Mouse (Mus musculus) gastrocnemius, postnatal 4 days (tissue): ENCODE results near the gene Fcer1g. TPM values are rescaled to one million over a fixed set of nuclear protein-coding genes. Genes with fewer than 3 reads are reported as not detected.

ENCODE experiments used
- DNase-seq, 2 experiments: peaks; one replicate each; pipeline ENCODE4 v3.0.0; 2021 to 2022; ENCODE audit warnings: low spot score in 2 of 2, mixed read lengths in 2 of 2
- total RNA-seq, 2 experiments: library from RNA; stranded (reverse); gene quantifications; 2 replicates each; pipeline ENCODE4 v1.2.3; 2021

Gene Fcer1g
- total RNA-seq, 2 experiments from 2014 or later = 18.7 to 28.7 TPM

- DNase-seq = no peak
Measured at GRCm38 (mm10) chr1:171189476-171190114, 44.6 kb downstream of the Fcer1g start.

GRCm38 (mm10) chr1:171189046-171189445 lies 45.1 kb downstream of the Fcer1g start:
- no peak for DNase-seq

GRCm38 (mm10) chr1:171187851-171188700 lies 46.1 kb downstream of the Fcer1g start:
- DNase-seq = no peak

- DNase-seq = no peak
Measured at GRCm38 (mm10) chr1:171185655-171186054, 48.5 kb downstream of the Fcer1g start.

- no peak for DNase-seq
Measured at GRCm38 (mm10) chr1:171184314-171184713, 49.9 kb downstream of the Fcer1g start.

- no peak for DNase-seq
Measured at GRCm38 (mm10) chr1:171183620-171184019, 50.5 kb downstream of the Fcer1g start.

GRCm38 (mm10) chr1:171183025-171183424 lies 51.1 kb downstream of the Fcer1g start:
- no peak for DNase-seq

Other genes with a start within 250 kb of the Fcer1g start
- under 1 TPM; 0.37 to 0.62 TPM for gene Fcgr4, start 215.4 kb downstream of the Fcer1g start, total RNA-seq
- gene Fcgr3, start 169.4 kb downstream of the Fcer1g start, total RNA-seq = 10 to 100 TPM; 15.7 to 16.8 TPM
- gene Cfap126, start 120.4 kb downstream of the Fcer1g start, total RNA-seq = 1 to 10 TPM in 1 of 2 experiments, not detected in 1; 1.2 TPM
- 100 to 1,000 TPM; 458 to 496 TPM for gene Sdhc, start 83.8 kb downstream of the Fcer1g start, total RNA-seq
- gene Mpz, start 83.7 kb downstream of the Fcer1g start, total RNA-seq = 100 to 1,000 TPM; 476 to 539 TPM
- 10 to 100 TPM in 1 of 2 experiments, 1 to 10 TPM in 1; 7.5 to 11.7 TPM for gene Pcp4l1, start 38.1 kb downstream of the Fcer1g start, total RNA-seq
- gene Nr1i3, start 20.4 kb downstream of the Fcer1g start, total RNA-seq = under 1 TPM in 1 of 2 experiments, not detected in 1; 0.29 TPM
- gene Tomm40l, start 11.9 kb downstream of the Fcer1g start, total RNA-seq = 10 to 100 TPM; 33.4 to 39.7 TPM
- gene Apoa2, start 9.3 kb downstream of the Fcer1g start, total RNA-seq = 10 to 100 TPM in 1 of 2 experiments, 1 to 10 TPM in 1; 2.1 to 13.8 TPM
- gene Adamts4, start 16.1 kb upstream of the Fcer1g start, total RNA-seq = 10 to 100 TPM; 12.1 to 12.5 TPM
- gene Ndufs2, start 17.0 kb upstream of the Fcer1g start, total RNA-seq = 100 to 1,000 TPM; 471 to 503 TPM
- 10 to 100 TPM; 18.5 to 19.5 TPM for gene B4galt3, start 36.0 kb upstream of the Fcer1g start, total RNA-seq
- gene Ppox, start 46.8 kb upstream of the Fcer1g start, total RNA-seq = 10 to 100 TPM; 22.6 to 25.8 TPM
- 10 to 100 TPM; 22.2 to 22.3 TPM for gene Usp21, start 53.6 kb upstream of the Fcer1g start, total RNA-seq
- gene Ufc1, start 60.7 kb upstream of the Fcer1g start, total RNA-seq = 10 to 100 TPM; 88.1 to 89.8 TPM
- 10 to 100 TPM; 33.5 to 33.6 TPM for gene Dedd, start 94.8 kb upstream of the Fcer1g start, total RNA-seq
- gene Nit1, start 111.3 kb upstream of the Fcer1g start, total RNA-seq = 10 to 100 TPM; 22.4 to 24.9 TPM
- gene Pfdn2, start 111.3 kb upstream of the Fcer1g start, total RNA-seq = 100 to 1,000 TPM in 1 of 2 experiments, 10 to 100 TPM in 1; 97.9 to 112 TPM
- gene Klhdc9, start 126.4 kb upstream of the Fcer1g start, total RNA-seq = under 1 TPM; 0.74 to 0.83 TPM
- gene Nectin4, start 135.7 kb upstream of the Fcer1g start, total RNA-seq = under 1 TPM; 0.21 to 0.25 TPM
- 1 to 10 TPM; 3.3 to 3.5 TPM for gene Arhgap30, start 154.6 kb upstream of the Fcer1g start, total RNA-seq
- 10 to 100 TPM; 43.9 to 48.4 TPM for gene Usf1, start 176.9 kb upstream of the Fcer1g start, total RNA-seq
- gene Tstd1, start 184.5 kb upstream of the Fcer1g start, total RNA-seq = 1 to 10 TPM; 1.1 to 1.3 TPM
- 10 to 100 TPM; 15.0 to 16.4 TPM for gene F11r, start 203.2 kb upstream of the Fcer1g start, total RNA-seq